Mouse (Mus musculus) E14TG2a.4 (cell line): ENCODE measurements around the gene Med18.

Experiments
- CTCF ChIP-seq: conservative IDR thresholded peaks from 2 replicates; pipeline ENCODE4 v1.5.1; 2014; ENCODE audit warnings: low read length
- NANOG ChIP-seq: IDR thresholded peaks from 2 replicates; pipeline ENCODE4 v1.6.1; 2014; ENCODE audit warnings: borderline replicate concordance, low read length, mixed read lengths
- POU5F1 ChIP-seq: IDR thresholded peaks from 2 replicates; pipeline ENCODE4 v1.6.1; 2014; ENCODE audit warnings: low read length, borderline replicate concordance

- no peak for TF ChIP-seq POU5F1
- no peak for TF ChIP-seq CTCF
- TF ChIP-seq NANOG = no peak
Observed at GRCm38 (mm10) chr4:132426021-132426420, 37.7 kb downstream of the Med18 start.
